Mouse (Mus musculus): Measurements from ENCODE around the gene Lif. TPM values are rescaled to one million over a fixed set of nuclear protein-coding genes. Genes with fewer than 3 reads are reported as not detected.

Gene Lif
- polyA plus RNA-seq, 1 experiment from 2014 or later, result 1.2 TPM

GRCm38 (mm10) chr11:4220443-4221400 is 36.6 kb upstream of the Lif start:
- no peak overlapping the region for H3K27ac ChIP-seq (ENCODE audit: low read depth, low read length)
- H3K9me3 ChIP-seq (ENCODE audit: control insufficient read depth), result no peaks in the 10 kb centered on the region
- ATAC-seq, result 0 out of 2 replicates have a peak, but pooled peaks have one; percentile 23
- WGBS, result 59% methylated on average over 28 of the region's 28 CpGs
- no peak overlapping the region for H3K9ac ChIP-seq (ENCODE audit: low read depth, low read length)
- H3K4me3 ChIP-seq (ENCODE audit: low read depth, low read length), result no peak overlapping the region
- H3K4me2 ChIP-seq (replicated peaks; ENCODE audit: low read depth), result no peak overlapping the region
- H3K4me1 ChIP-seq (replicated peaks; ENCODE audit: control insufficient read depth, insufficient read depth, low read length), result 0 out of 2 replicates have a peak, but pooled peaks cover 2% of the 10 kb centered on the region
- H3K36me3 ChIP-seq (ENCODE audit: control insufficient read depth, insufficient read depth), result peaks cover 1% of the 10 kb centered on the region; the same call in 1 of the 2 replicates
- no peaks in the 10 kb centered on the region for H3K27me3 ChIP-seq (replicated peaks; ENCODE audit: control insufficient read depth, insufficient read depth, low read length)
- peak; percentile 93 for TF ChIP-seq CTCF (IDR thresholded peaks at IDR 0.05; ENCODE audit: low read depth)

- Histone ChIP-seq H3K36me3 (ENCODE audit: control insufficient read depth, insufficient read depth) (no peaks in the 10 kb centered on the region), H3K9me3 (ENCODE audit: control insufficient read depth) (no peaks in the 10 kb centered on the region), H3K4me3 (ENCODE audit: low read depth, low read length) (no peak overlapping the region), H3K27ac (ENCODE audit: low read depth, low read length) (no peak overlapping the region), H3K4me2 (replicated peaks; ENCODE audit: low read depth) (no peak overlapping the region), H3K27me3 (replicated peaks; ENCODE audit: control insufficient read depth, insufficient read depth, low read length) (no peaks in the 10 kb centered on the region), H3K9ac (ENCODE audit: low read depth, low read length) (no peak overlapping the region), H3K4me1 (replicated peaks; ENCODE audit: control insufficient read depth, insufficient read depth, low read length) (0 out of 2 replicates have a peak, but pooled peaks cover 2% of the 10 kb centered on the region)
- no peak for ATAC-seq
- TF ChIP-seq CTCF (IDR thresholded peaks at IDR 0.05; ENCODE audit: low read depth), result no peak
- 73% methylated on average over 17 of the region's 17 CpGs for WGBS
These were observed 35.1 kb upstream of the Lif start for GRCm38 (mm10) chr11:4222046-4222950.

GRCm38 (mm10) chr11:4223393-4224188 is 33.8 kb upstream of the Lif start:
- H3K4me2 ChIP-seq (replicated peaks; ENCODE audit: low read depth), result no peak overlapping the region
- H3K9me3 ChIP-seq (ENCODE audit: control insufficient read depth), result no peaks in the 10 kb centered on the region
- no peak for TF ChIP-seq CTCF (IDR thresholded peaks at IDR 0.05; ENCODE audit: low read depth)
- H3K4me1 ChIP-seq (replicated peaks; ENCODE audit: control insufficient read depth, insufficient read depth, low read length), result no peaks in the 10 kb centered on the region
- no peaks in the 10 kb centered on the region for H3K36me3 ChIP-seq (ENCODE audit: control insufficient read depth, insufficient read depth)
- H3K27me3 ChIP-seq (replicated peaks; ENCODE audit: control insufficient read depth, insufficient read depth, low read length), result no peaks in the 10 kb centered on the region
- H3K4me3 ChIP-seq (ENCODE audit: low read depth, low read length), result no peak overlapping the region
- ATAC-seq, result no peak
- 41% methylated on average over 5 of the region's 7 CpGs for WGBS
- no peak overlapping the region for H3K9ac ChIP-seq (ENCODE audit: low read depth, low read length)
- H3K27ac ChIP-seq (ENCODE audit: low read depth, low read length), result no peak overlapping the region

- TF ChIP-seq CTCF (IDR thresholded peaks at IDR 0.05; ENCODE audit: low read depth), result no peak
- Histone ChIP-seq H3K4me2 (replicated peaks; ENCODE audit: low read depth) (no peak overlapping the region), H3K4me1 (replicated peaks; ENCODE audit: control insufficient read depth, insufficient read depth, low read length) (no peaks in the 10 kb centered on the region), H3K27ac (ENCODE audit: low read depth, low read length) (no peak overlapping the region), H3K27me3 (replicated peaks; ENCODE audit: control insufficient read depth, insufficient read depth, low read length) (no peaks in the 10 kb centered on the region), H3K36me3 (ENCODE audit: control insufficient read depth, insufficient read depth) (no peaks in the 10 kb centered on the region), H3K4me3 (ENCODE audit: low read depth, low read length) (no peak overlapping the region), H3K9ac (ENCODE audit: low read depth, low read length) (no peak overlapping the region), H3K9me3 (ENCODE audit: control insufficient read depth) (no peaks in the 10 kb centered on the region)
- WGBS, result 69% methylated on average over 2 of the region's 2 CpGs
- ATAC-seq, result no peak
These were observed 33.1 kb upstream of the Lif start for GRCm38 (mm10) chr11:4224223-4224622.

GRCm38 (mm10) chr11:4226569-4227325 is 30.6 kb upstream of the Lif start:
- no peaks in the 10 kb centered on the region for H3K27me3 ChIP-seq (replicated peaks; ENCODE audit: control insufficient read depth, insufficient read depth, low read length)
- TF ChIP-seq CTCF (IDR thresholded peaks at IDR 0.05; ENCODE audit: low read depth), result no peak
- no peak for ATAC-seq
- H3K9ac ChIP-seq (ENCODE audit: low read depth, low read length), result no peak overlapping the region
- no peak overlapping the region for H3K4me2 ChIP-seq (replicated peaks; ENCODE audit: low read depth)
- WGBS, result 81% methylated on average over 5 of the region's 5 CpGs
- H3K4me1 ChIP-seq (replicated peaks; ENCODE audit: control insufficient read depth, insufficient read depth, low read length), result no peaks in the 10 kb centered on the region
- no peaks in the 10 kb centered on the region for H3K36me3 ChIP-seq (ENCODE audit: control insufficient read depth, insufficient read depth)
- no peak overlapping the region for H3K4me3 ChIP-seq (ENCODE audit: low read depth, low read length)
- no peaks in the 10 kb centered on the region for H3K9me3 ChIP-seq (ENCODE audit: control insufficient read depth)
- H3K27ac ChIP-seq (ENCODE audit: low read depth, low read length), result no peak overlapping the region

Data from intestine, postnatal 0 days (tissue).